Mouse (Mus musculus) bone marrow, adult 2 months (tissue): Measurements from ENCODE around the gene Tubg2. TPM values are rescaled to one million over a fixed set of nuclear protein-coding genes. Genes with fewer than 3 reads are reported as not detected.
"Not testable (repeated sequence)": the region's sequence is repeated elsewhere in the genome, so short reads cannot be mapped to it uniquely, and the experiment has no call there.

Experiments
- H3K27ac ChIP-seq: fragments of 200-500 bp; 2 replicates; pipeline ENCODE4 v1.5.1; 2012; ENCODE audit warnings: low read depth, mild to moderate bottlenecking, control low read depth, inconsistent platforms, low read length; ENCODE audit not compliant: control insufficient read depth, poor library complexity, insufficient read depth
- H3K4me1 ChIP-seq: fragments of 200-500 bp; 2 replicates; pipeline ENCODE4 v1.6.1; 2011; ENCODE audit warnings: low read length; ENCODE audit not compliant: control insufficient read depth, insufficient read depth
- H3K4me3 ChIP-seq: fragments of 200-500 bp; replicated peaks from 2 replicates; pipeline ENCODE3; 2011; ENCODE audit warnings: mild to moderate bottlenecking, low read depth, low read length, control low read depth; ENCODE audit not compliant: control insufficient read depth
- CTCF ChIP-seq: fragments of 200-500 bp; IDR thresholded peaks from 2 replicates; pipeline ENCODE4 v1.5.1; 2011; ENCODE audit warnings: low read length, control low read depth; ENCODE audit not compliant: control insufficient read depth, insufficient read depth
- POLR2A ChIP-seq: fragments of 200-500 bp; IDR thresholded peaks from 2 replicates; pipeline ENCODE4 v1.6.1; 2011; ENCODE audit warnings: low read depth, mild to moderate bottlenecking, control low read depth, low read length, borderline replicate concordance; ENCODE audit not compliant: control insufficient read depth
- WGBS: fragments of 180-500 bp; shearing (Covaris S2); methylation state at CpG from one replicate; pipeline ENCODE4 v1.1.7; 2018; 5-methylcytosine and 5-hydroxymethylcytosine counted together
- polyA plus RNA-seq: library from polyadenylated mRNA; stranded (reverse); fragments of >200 nt; gene quantifications from 2 replicates; pipeline ENCODE4 v1.2.4, GENCODE M21; 2011; ENCODE audit warnings: low replicate concordance; ENCODE audit not compliant: missing spikeins, insufficient read depth, insufficient read length

The Tubg2 gene
- polyA plus RNA-seq, 1 experiment, result 3.4 TPM

GRCm38 (mm10) chr11:101143338-101144225 lies 12.1 kb upstream of the Tubg2 start:
- H3K27ac ChIP-seq, result peak overlapping the region; percentile 59; the same call in 1 of the 2 replicates
- TF ChIP-seq POLR2A (no peak), CTCF (no peak)
- no peaks in the 10 kb centered on the region; the same call in 1 of the 2 replicates for H3K4me1 ChIP-seq
- 13% methylated on average over 18 of the region's 19 CpGs for WGBS
- peak overlapping the region; percentile 72 for H3K4me3 ChIP-seq

- no peak overlapping the region for H3K4me3 ChIP-seq
- TF ChIP-seq POLR2A, result no peak
- no peak for TF ChIP-seq CTCF
- 78% methylated on average over 10 of the region's 10 CpGs for WGBS
- no peaks in the 10 kb centered on the region; the same call in 1 of the 2 replicates for H3K4me1 ChIP-seq
- no peak overlapping the region for H3K27ac ChIP-seq
Measured at GRCm38 (mm10) chr11:101146377-101146776, 9.3 kb upstream of the Tubg2 start.

GRCm38 (mm10) chr11:101148751-101149150 lies 7.0 kb upstream of the Tubg2 start:
- 78% methylated on average over 10 of the region's 10 CpGs for WGBS
- H3K4me3 ChIP-seq, result no peak overlapping the region
- no peaks in the 10 kb centered on the region; the same call in 1 of the 2 replicates for H3K4me1 ChIP-seq
- no peak overlapping the region for H3K27ac ChIP-seq
- TF ChIP-seq POLR2A, result no peak
- no peak for TF ChIP-seq CTCF

GRCm38 (mm10) chr11:101149178-101150105 lies 6.3 kb upstream of the Tubg2 start:
- Histone ChIP-seq H3K27ac (no peak overlapping the region), H3K4me1 (no peaks in the 10 kb centered on the region; the same call in 1 of the 2 replicates), H3K4me3 (no peak overlapping the region)
- TF ChIP-seq POLR2A (no peak), CTCF (no peak)
- 47% methylated on average over 9 of the region's 9 CpGs for WGBS

- no peak overlapping the region for H3K27ac ChIP-seq
- TF ChIP-seq POLR2A (no peak), CTCF (no peak)
- WGBS, result 62% methylated on average over 2 of the region's 2 CpGs
- H3K4me1 ChIP-seq, result no peaks in the 10 kb centered on the region
- H3K4me3 ChIP-seq, result no peak overlapping the region
Measured at GRCm38 (mm10) chr11:101151063-101151462, 4.6 kb upstream of the Tubg2 start.

GRCm38 (mm10) chr11:101152825-101153224 lies 2.9 kb upstream of the Tubg2 start:
- TF ChIP-seq CTCF (no peak), POLR2A (no peak)

GRCm38 (mm10) chr11:101154648-101155047 lies 1.1 kb upstream of the Tubg2 start:
- no peak for TF ChIP-seq POLR2A
- no peak for TF ChIP-seq CTCF
- Histone ChIP-seq H3K4me1 (no peaks in the 10 kb centered on the region), H3K27ac (no peak overlapping the region), H3K4me3 (no peak overlapping the region)

More at GRCm38 (mm10) chr11:101152825-101153224, 2.9 kb upstream of the Tubg2 start:
- H3K27ac ChIP-seq, result no peak overlapping the region
- WGBS, result 63% methylated on average over 1 of the region's 1 CpGs
- no peaks in the 10 kb centered on the region for H3K4me1 ChIP-seq
- no peak overlapping the region for H3K4me3 ChIP-seq

- no peak overlapping the region for H3K27ac ChIP-seq
- 81% methylated on average over 6 of the region's 6 CpGs for WGBS
- no peak overlapping the region for H3K4me3 ChIP-seq
- H3K4me1 ChIP-seq, result no peaks in the 10 kb centered on the region
- TF ChIP-seq POLR2A (no peak), CTCF (no peak)
Measured at GRCm38 (mm10) chr11:101155151-101155550, 556 bp upstream of the Tubg2 start.

- not testable (repeated sequence) for H3K4me1 ChIP-seq, H3K27ac ChIP-seq, H3K4me3 ChIP-seq
- 72% methylated on average over 10 of the region's 10 CpGs for WGBS
Measured at GRCm38 (mm10) chr11:101160151-101160550, 4.4 kb downstream of the Tubg2 start.

GRCm38 (mm10) chr11:101160981-101161505 lies 5.3 kb downstream of the Tubg2 start:
- not testable (repeated sequence) for H3K4me1 ChIP-seq, H3K4me3 ChIP-seq, H3K27ac ChIP-seq
- WGBS, result 78% methylated on average over 8 of the region's 8 CpGs
